Mouse (Mus musculus) ES-Bruce4 (cell line): Measurements from ENCODE around the gene Hlx.

Experiments
- EP300 ChIP-seq: IDR thresholded peaks from 2 replicates; pipeline ENCODE4 v1.6.1; 2011; ENCODE audit warnings: low read depth, low read length; ENCODE audit not compliant: insufficient read depth
- POLR2A ChIP-seq: IDR thresholded peaks from one replicate; pipeline ENCODE4 v1.8.1; 2011; ENCODE audit warnings: low read length; ENCODE audit not compliant: insufficient read depth

GRCm38 (mm10) chr1:184688026-184688425 is 44.4 kb downstream of the Hlx start:
- TF ChIP-seq POLR2A (no peak), EP300 (no peak)
